Mouse (Mus musculus) C2C12 (cell line): ENCODE measurements at regions not wholly inside any gene's neighbourhood (a gene's known extent, or its start where the extent isn't known, plus 50 kb on each side); places are given as distances from the start of the nearest gene placed in this dataset.

ENCODE experiments used
- CEBPB ChIP-seq: IDR thresholded peaks from one replicate; pipeline ENCODE4 v1.6.1; 2011; ENCODE audit warnings: low read depth, mild to moderate bottlenecking, control low read depth, moderate library complexity
- CTCF ChIP-seq: IDR thresholded peaks from one replicate; pipeline ENCODE4 v1.5.1; 2011; ENCODE audit not compliant: control insufficient read depth, insufficient read depth, insufficient read length
- MYOG ChIP-seq: IDR thresholded peaks from one replicate; pipeline ENCODE4 v1.6.1; 2011; ENCODE audit not compliant: control insufficient read depth, insufficient read length; ENCODE audit errors: extremely low read depth

GRCm38 (mm10) chr4:32158451-32158850 is 80.2 kb upstream of the Bach2 start:
- TF ChIP-seq CEBPB, result no peak
- TF ChIP-seq CTCF, result no peak
- no peak for TF ChIP-seq MYOG
